ENCODE assay signal across 13 mouse cellular contexts in genomic region chr2:33813501-33814240, GRCm38 (mm10).
DNase-seq lines count a peak whose midpoint lies in the region; ATAC-seq and TF ChIP-seq lines count a peak whose summit lies in the region.
"Had no signal": no experiment of that assay in that cellular context is flagged by ENCODE, and none has a peak within 500 bp of the region (broad histone marks: within the 10 kb centered on the region; RNA-seq: fewer than 3 reads in every experiment).

No protein-coding gene starts in this region.

- H3K79me2 ChIP-seq in heart, adult 2 months (replicated peaks; ENCODE audit: control insufficient read depth, insufficient read depth, low read length): no peaks in the 10 kb centered on the region

- 53% methylated on average over 8 of the region's 8 CpGs for WGBS in midbrain, embryonic 12.5 days
- 55% methylated on average over 8 of the region's 8 CpGs for WGBS in midbrain, postnatal 0 days
- 38% methylated on average over 8 of the region's 8 CpGs for WGBS in embryonic facial prominence, embryonic 13.5 days
- WGBS in hindbrain, embryonic 13.5 days: 45% methylated on average over 8 of the region's 8 CpGs
- 41% methylated on average over 8 of the region's 8 CpGs for WGBS in midbrain, embryonic 15.5 days
- 73% methylated on average over 8 of the region's 8 CpGs for WGBS in heart, adult 2 months

- peaks cover 61% of the 10 kb centered on the region for H3K4me1 ChIP-seq in midbrain, embryonic 12.5 days
- H3K4me1 ChIP-seq in midbrain, postnatal 0 days (ENCODE audit: insufficient read depth, low read length): peaks cover 8% of the 10 kb centered on the region; the same call in 1 of the 2 replicates
- peaks cover 64% of the 10 kb centered on the region for H3K4me1 ChIP-seq in embryonic facial prominence, embryonic 13.5 days
- H3K4me1 ChIP-seq in hindbrain, embryonic 13.5 days (replicated peaks): peaks cover 90% of the 10 kb centered on the region
- H3K4me1 ChIP-seq in midbrain, embryonic 15.5 days: peaks cover 68% of the 10 kb centered on the region
- no peaks in the 10 kb centered on the region for H3K4me1 ChIP-seq in heart, adult 2 months (ENCODE audit: control insufficient read depth, insufficient read depth, low read length)

- intact Hi-C loops in heart, adult 2 months (cut with DNase I): no loop called here

- no peaks in the 10 kb centered on the region for H3K27me3 ChIP-seq in midbrain, embryonic 12.5 days
- H3K27me3 ChIP-seq in midbrain, postnatal 0 days (ENCODE audit: insufficient read depth, low read length): no peaks in the 10 kb centered on the region
- H3K27me3 ChIP-seq in embryonic facial prominence, embryonic 13.5 days: no peaks in the 10 kb centered on the region
- no peaks in the 10 kb centered on the region for H3K27me3 ChIP-seq in hindbrain, embryonic 13.5 days
- H3K27me3 ChIP-seq in midbrain, embryonic 15.5 days (replicated peaks): no peaks in the 10 kb centered on the region
- no peaks in the 10 kb centered on the region for H3K27me3 ChIP-seq in heart, adult 2 months (ENCODE audit: control insufficient read depth, insufficient read depth, low read length)
- H3K27me3 ChIP-seq: kidney, embryonic 15.5 days; liver, embryonic 13.5 days had no signal

- 0 out of 2 replicates have a peak overlapping the region, but pooled peaks have one; percentile 7 for H3K27ac ChIP-seq in midbrain, embryonic 12.5 days (replicated peaks)
- no peak overlapping the region for H3K27ac ChIP-seq in midbrain, postnatal 0 days (ENCODE audit: low read depth, low read length)
- peak overlapping the region; percentile 68 for H3K27ac ChIP-seq in embryonic facial prominence, embryonic 13.5 days
- H3K27ac ChIP-seq in hindbrain, embryonic 13.5 days: peak overlapping the region; percentile 53; the same call in 1 of the 2 replicates
- H3K27ac ChIP-seq in midbrain, embryonic 15.5 days: peak overlapping the region; percentile 10; the same call in 1 of the 2 replicates
- H3K27ac ChIP-seq in heart, adult 2 months: no peak overlapping the region
- H3K27ac ChIP-seq: kidney, embryonic 15.5 days; liver, embryonic 13.5 days had no signal

- H3K4me2 ChIP-seq in midbrain, embryonic 12.5 days (replicated peaks): no peak overlapping the region
- H3K4me2 ChIP-seq in midbrain, postnatal 0 days (ENCODE audit: low read depth, low read length, poor library complexity, severe bottlenecking): no peak overlapping the region
- no peak overlapping the region for H3K4me2 ChIP-seq in embryonic facial prominence, embryonic 13.5 days
- H3K4me2 ChIP-seq in hindbrain, embryonic 13.5 days: no peak overlapping the region
- H3K4me2 ChIP-seq in midbrain, embryonic 15.5 days: no peak overlapping the region
- H3K4me2 ChIP-seq: heart, embryonic 11.5 days; kidney, embryonic 15.5 days; liver, embryonic 13.5 days had no signal

- TF ChIP-seq EP300 in heart, adult 2 months (IDR thresholded peaks at IDR 0.05; ENCODE audit: insufficient read depth, low read depth, low read length): no peak

- TF ChIP-seq POLR2A in heart, adult 2 months (IDR thresholded peaks at IDR 0.05; ENCODE audit: insufficient read depth, low read depth, low read length): no peak

- ATAC-seq in midbrain, embryonic 12.5 days (ENCODE audit: low FRiP score, low read depth): no peak
- ATAC-seq in midbrain, postnatal 0 days (ENCODE audit: low FRiP score): no peak
- no peak for ATAC-seq in embryonic facial prominence, embryonic 13.5 days (ENCODE audit: insufficient number of reproducible peaks, insufficient read depth, low FRiP score, low TSS enrichment, low read depth)
- no peak for ATAC-seq in hindbrain, embryonic 13.5 days (ENCODE audit: low FRiP score)
- ATAC-seq in midbrain, embryonic 15.5 days (replicated peaks): no peak

- H3K4me3 ChIP-seq in midbrain, embryonic 12.5 days: no peak overlapping the region
- H3K4me3 ChIP-seq in midbrain, postnatal 0 days (ENCODE audit: low read depth, low read length): no peak overlapping the region
- H3K4me3 ChIP-seq in embryonic facial prominence, embryonic 13.5 days: no peak overlapping the region
- H3K4me3 ChIP-seq in hindbrain, embryonic 13.5 days: no peak overlapping the region
- no peak overlapping the region for H3K4me3 ChIP-seq in midbrain, embryonic 15.5 days
- no peak overlapping the region for H3K4me3 ChIP-seq in heart, adult 2 months
- H3K4me3 ChIP-seq: kidney, embryonic 15.5 days; liver, embryonic 13.5 days had no signal

- TF ChIP-seq CTCF in midbrain, postnatal 0 days (IDR thresholded peaks at IDR 0.05): no peak
- TF ChIP-seq CTCF in heart, adult 2 months (IDR thresholded peaks at IDR 0.05): no peak

- DNase-seq in midbrain, postnatal 0 days (ENCODE audit: low spot score): no peak
- DNase-seq in spleen, adult 18-20 months: no peak
- DNase-seq in right cerebral cortex, postnatal 25 days: no peak
- DNase-seq in heart, adult 2 months: no peak
- DNase-seq: cerebellum, postnatal 36 days; layer of hippocampus, adult 9-11 months; liver, embryonic 13.5 days had no signal

- H3K9me3 ChIP-seq in midbrain, embryonic 12.5 days: no peaks in the 10 kb centered on the region
- H3K9me3 ChIP-seq in midbrain, postnatal 0 days (ENCODE audit: low read length): no peaks in the 10 kb centered on the region
- H3K9me3 ChIP-seq in embryonic facial prominence, embryonic 13.5 days: no peaks in the 10 kb centered on the region
- H3K9me3 ChIP-seq in hindbrain, embryonic 13.5 days: no peaks in the 10 kb centered on the region
- no peaks in the 10 kb centered on the region for H3K9me3 ChIP-seq in midbrain, embryonic 15.5 days
- H3K9me3 ChIP-seq: kidney, embryonic 15.5 days; liver, embryonic 13.5 days had no signal

- peaks cover 12% of the 10 kb centered on the region for H3K36me3 ChIP-seq in midbrain, embryonic 12.5 days
- peaks cover 18% of the 10 kb centered on the region for H3K36me3 ChIP-seq in midbrain, postnatal 0 days (ENCODE audit: insufficient read depth, low read length)
- H3K36me3 ChIP-seq in embryonic facial prominence, embryonic 13.5 days: peaks cover 16% of the 10 kb centered on the region
- H3K36me3 ChIP-seq in hindbrain, embryonic 13.5 days: peaks cover 16% of the 10 kb centered on the region
- H3K36me3 ChIP-seq in midbrain, embryonic 15.5 days (replicated peaks): no peaks in the 10 kb centered on the region; the same call in 1 of the 2 replicates
- no peaks in the 10 kb centered on the region for H3K36me3 ChIP-seq in heart, adult 2 months (ENCODE audit: control insufficient read depth, insufficient read depth, low read length)

- H3K9ac ChIP-seq in midbrain, embryonic 12.5 days (replicated peaks): no peak overlapping the region
- H3K9ac ChIP-seq in midbrain, postnatal 0 days (replicated peaks; ENCODE audit: low read length, poor library complexity, severe bottlenecking): no peak overlapping the region
- H3K9ac ChIP-seq in embryonic facial prominence, embryonic 13.5 days: 0 out of 2 replicates have a peak overlapping the region, but pooled peaks have one; percentile 44
- H3K9ac ChIP-seq in hindbrain, embryonic 13.5 days: no peak overlapping the region
- no peak overlapping the region for H3K9ac ChIP-seq in midbrain, embryonic 15.5 days
- no peak overlapping the region for H3K9ac ChIP-seq in heart, adult 2 months (ENCODE audit: low read depth, low read length)
- H3K9ac ChIP-seq: kidney, embryonic 15.5 days; liver, embryonic 13.5 days had no signal

Comparison
In these comparisons a context has a peak if more than half of its experiments do, and no peak if none do; other contexts are left out.
1. H3K27ac ChIP-seq: peak in midbrain, embryonic 12.5 days (single experiment), embryonic facial prominence, embryonic 13.5 days (single experiment), hindbrain, embryonic 13.5 days (single experiment) and midbrain, embryonic 15.5 days (single experiment); none in midbrain, postnatal 0 days (single experiment) and heart, adult 2 months (single experiment).